Mouse (Mus musculus) CH12F3 (cell line): Measurements from ENCODE around the gene Ndufs2.
"Not testable (repeated sequence)": the region's sequence is repeated elsewhere in the genome, so short reads cannot be mapped to it uniquely, and the experiment has no call there.

ENCODE experiments used
- in situ Hi-C: fragments of 300-500 bp; cut with MboI; formaldehyde crosslinking; loops from 2 replicates; pipeline ENCODE4 v1.14.3; 2020; ENCODE audit warnings: low sequenced_read_pairs

Gene Ndufs2

GRCm38 (mm10) chr1:171256937-171257548 is 5.9 kb upstream of the Ndufs2 start:
- in situ Hi-C loops: no loop called here

GRCm38 (mm10) chr1:171256095-171256818 is 5.1 kb upstream of the Ndufs2 start:
- in situ Hi-C loops: no loop called here

- in situ Hi-C loops: no loop called here
These were observed 1.2 kb upstream of the Ndufs2 start for GRCm38 (mm10) chr1:171252415-171252814.

GRCm38 (mm10) chr1:171251594-171252324 is 571 bp upstream of the Ndufs2 start:
- in situ Hi-C loops: no loop called here

GRCm38 (mm10) chr1:171249913-171250600 is 1.1 kb downstream of the Ndufs2 start, which contains the start of gene Adamts4:
TSS of gene Adamts4 (plus strand) at chr1:171250421.
- in situ Hi-C loops: no loop called here

- in situ Hi-C loops: no loop called here
These were observed 2.6 kb downstream of the Ndufs2 start for GRCm38 (mm10) chr1:171248386-171249226.

- in situ Hi-C loops: no loop called here
These were observed 3.3 kb downstream of the Ndufs2 start for GRCm38 (mm10) chr1:171247916-171248315.

GRCm38 (mm10) chr1:171247453-171247841 is 3.7 kb downstream of the Ndufs2 start:
- in situ Hi-C loops: no loop called here

GRCm38 (mm10) chr1:171246709-171247452 is 4.3 kb downstream of the Ndufs2 start:
- in situ Hi-C loops: no loop called here

GRCm38 (mm10) chr1:171245353-171245752 is 5.8 kb downstream of the Ndufs2 start:
- in situ Hi-C loops: no loop called here

GRCm38 (mm10) chr1:171241952-171242351 is 9.2 kb downstream of the Ndufs2 start:
- in situ Hi-C loops: not testable (repeated sequence)

- in situ Hi-C loops: no loop called here
These were observed 10.3 kb downstream of the Ndufs2 start for GRCm38 (mm10) chr1:171240911-171241310.

GRCm38 (mm10) chr1:171239992-171240744 is 11.0 kb downstream of the Ndufs2 start:
- in situ Hi-C loops: loop anchor here (10.0 kb wide), 1 partner anchor 345 kb away; no protein-coding TSS in a partner anchor

- in situ Hi-C loops: loop anchor here (10.0 kb wide), 1 partner anchor 344 kb away; no protein-coding TSS in a partner anchor
These were observed 12.7 kb downstream of the Ndufs2 start for GRCm38 (mm10) chr1:171238463-171238862.

GRCm38 (mm10) chr1:171237438-171237837 is 13.8 kb downstream of the Ndufs2 start:
- in situ Hi-C loops: loop anchor here (10.0 kb wide), 1 partner anchor 343 kb away; no protein-coding TSS in a partner anchor

GRCm38 (mm10) chr1:171235791-171236190 is 15.4 kb downstream of the Ndufs2 start:
- in situ Hi-C loops: loop anchor here (10.0 kb wide), 1 partner anchor 341 kb away; no protein-coding TSS in a partner anchor

GRCm38 (mm10) chr1:171234538-171234937 is 16.6 kb downstream of the Ndufs2 start:
- in situ Hi-C loops: loop anchor here (10.0 kb wide), 1 partner anchor 340 kb away; no protein-coding TSS in a partner anchor

GRCm38 (mm10) chr1:171234126-171234525 is 17.1 kb downstream of the Ndufs2 start, which contains the start of gene Fcer1g:
TSS of gene Fcer1g (minus strand) at chr1:171234365.
- in situ Hi-C loops: loop anchor here (10.0 kb wide), 1 partner anchor 339 kb away; no protein-coding TSS in a partner anchor
